In genomic region chr3:142434127-142434785, GRCm38 (mm10) we compare ENCODE assay signal across 11 mouse cellular contexts. TPM values are rescaled to one million over a fixed set of nuclear protein-coding genes. Genes with fewer than 3 reads are reported as not detected.
A peak's percentile ranks its signal among the peaks of the same experiment; 100 is the strongest.
DNase-seq lines count a peak whose midpoint lies in the region; ATAC-seq lines count a peak whose summit lies in the region.
"Had no signal": no experiment of that assay in that cellular context is flagged by ENCODE, and none has a peak within 500 bp of the region (broad histone marks: within the 10 kb centered on the region; RNA-seq: fewer than 3 reads in every experiment).

No protein-coding gene starts in this region.

- peak overlapping the region; percentile 71 for H3K27ac ChIP-seq in hindbrain, embryonic 10.5 days
- H3K27ac ChIP-seq in hindbrain, embryonic 12.5 days, result no peak overlapping the region
- H3K27ac ChIP-seq in midbrain, embryonic 11.5 days (ENCODE audit: low read depth, low read length), result peak overlapping the region; percentile 31
- H3K27ac ChIP-seq: left cerebral cortex, adult 2 months; limb, embryonic 15.5 days had no signal

- H3K4me2 ChIP-seq in hindbrain, embryonic 12.5 days (replicated peaks), result no peak overlapping the region
- H3K4me2 ChIP-seq in midbrain, embryonic 11.5 days, result no peak overlapping the region
- H3K4me2 ChIP-seq: limb, embryonic 15.5 days; lung, embryonic 14.5 days had no signal

- H3K4me1 ChIP-seq in hindbrain, embryonic 10.5 days (replicated peaks), result peaks cover 25% of the 10 kb centered on the region
- H3K4me1 ChIP-seq in hindbrain, embryonic 12.5 days, result 0 out of 2 replicates have a peak, but pooled peaks cover 5% of the 10 kb centered on the region
- H3K4me1 ChIP-seq in midbrain, embryonic 11.5 days (ENCODE audit: control insufficient read depth, insufficient read depth, low read length), result peaks cover 13% of the 10 kb centered on the region
- H3K4me1 ChIP-seq: limb, embryonic 15.5 days had no signal

- no peaks in the 10 kb centered on the region for H3K9me3 ChIP-seq in hindbrain, embryonic 10.5 days
- no peaks in the 10 kb centered on the region for H3K9me3 ChIP-seq in hindbrain, embryonic 12.5 days (replicated peaks)
- H3K9me3 ChIP-seq in midbrain, embryonic 11.5 days (ENCODE audit: control insufficient read depth, low read length), result no peaks in the 10 kb centered on the region
- H3K9me3 ChIP-seq: limb, embryonic 15.5 days had no signal

- H3K27me3 ChIP-seq in hindbrain, embryonic 10.5 days (ENCODE audit: insufficient read depth, poor library complexity, severe bottlenecking), result no peaks in the 10 kb centered on the region
- no peaks in the 10 kb centered on the region for H3K27me3 ChIP-seq in hindbrain, embryonic 12.5 days
- H3K27me3 ChIP-seq in midbrain, embryonic 11.5 days (ENCODE audit: control insufficient read depth, insufficient read depth, low read length), result no peaks in the 10 kb centered on the region

- H3K36me3 ChIP-seq in hindbrain, embryonic 10.5 days, result no peaks in the 10 kb centered on the region
- H3K36me3 ChIP-seq in hindbrain, embryonic 12.5 days, result no peaks in the 10 kb centered on the region
- H3K36me3 ChIP-seq in midbrain, embryonic 11.5 days (ENCODE audit: control insufficient read depth, insufficient read depth, low read length), result no peaks in the 10 kb centered on the region
- H3K36me3 ChIP-seq: limb, embryonic 15.5 days had no signal

- 54% methylated on average over 7 of the region's 7 CpGs for WGBS in hindbrain, embryonic 10.5 days
- 48% methylated on average over 7 of the region's 7 CpGs for WGBS in hindbrain, embryonic 12.5 days
- WGBS in midbrain, embryonic 11.5 days, result 38% methylated on average over 7 of the region's 7 CpGs

- H3K4me3 ChIP-seq in hindbrain, embryonic 10.5 days, result no peak overlapping the region
- H3K4me3 ChIP-seq in hindbrain, embryonic 12.5 days, result no peak overlapping the region
- no peak overlapping the region for H3K4me3 ChIP-seq in midbrain, embryonic 11.5 days (ENCODE audit: low read depth, low read length)
- H3K4me3 ChIP-seq: left cerebral cortex, adult 2 months; limb, embryonic 15.5 days had no signal

- no peak for ATAC-seq in hindbrain, embryonic 12.5 days (ENCODE audit: low FRiP score)
- ATAC-seq in midbrain, embryonic 11.5 days (ENCODE audit: low FRiP score), result peak; percentile 95
- ATAC-seq in activated CD4-positive, CD25-positive, alpha-beta regulatory T cell, adult 4 months, result no peak

- no peak overlapping the region for H3K9ac ChIP-seq in hindbrain, embryonic 12.5 days
- no peak overlapping the region for H3K9ac ChIP-seq in midbrain, embryonic 11.5 days (ENCODE audit: low read length)
- H3K9ac ChIP-seq: limb, embryonic 15.5 days; lung, embryonic 14.5 days had no signal

- peak; percentile 39 for DNase-seq in hindbrain, embryonic 10.5 days (ENCODE audit: low spot score)
- DNase-seq in NIH3T3 (ENCODE audit: low read depth) (peak; percentile 33), adipocyte (ENCODE audit: low spot score) (peak; percentile 40)
- DNase-seq in midbrain, embryonic 11.5 days (ENCODE audit: low spot score, missing footprints), result peak; percentile 90
- no peak for DNase-seq in testis, postnatal 10 days (ENCODE audit: low spot score)
- DNase-seq: cerebellum, adult 18-20 months; lung, embryonic 14.5 days had no signal

RNA-seq across cellular contexts. Expression of gene Pdlim5, which starts 38.8 kb away (rescaled TPM):
- 14.6 and 19.3 TPM in 2 replicates for polyA plus RNA-seq in hindbrain, embryonic 10.5 days (2016; fragmentation: Nextera tagmentation; extraction: Ambion mirVana)
- polyA plus RNA-seq in hindbrain, embryonic 12.5 days (2016; fragmentation: Nextera tagmentation; extraction: Ambion mirVana), result 20.2 and 21.9 TPM in 2 replicates
- 17.5 and 20.3 TPM in 2 replicates for polyA plus RNA-seq in midbrain, embryonic 11.5 days (2014; fragmentation: Nextera tagmentation; extraction: Ambion mirVana)
- polyA plus RNA-seq in activated CD4-positive, CD25-positive, alpha-beta regulatory T cell, adult 4 months (2017; shearing (Covaris generic)), result 10 to 100 TPM; 21.1 to 26.6 TPM

RNA-seq across cellular contexts. Expression of gene Gbp5, which starts 59.5 kb away (rescaled TPM):
- polyA plus RNA-seq in hindbrain, embryonic 10.5 days (2016; fragmentation: Nextera tagmentation; extraction: Ambion mirVana), result 0.07 TPM in 1 of 2 replicates, not detected in the other
- 0.05 TPM in 1 of 2 replicates, not detected in the other for polyA plus RNA-seq in hindbrain, embryonic 12.5 days (2016; fragmentation: Nextera tagmentation; extraction: Ambion mirVana)
- polyA plus RNA-seq in midbrain, embryonic 11.5 days (2014; fragmentation: Nextera tagmentation; extraction: Ambion mirVana), result not detected in 2 replicates
- 10 to 100 TPM; 10.1 to 14.4 TPM for polyA plus RNA-seq in activated CD4-positive, CD25-positive, alpha-beta regulatory T cell, adult 4 months (2017; shearing (Covaris generic))
- polyA plus RNA-seq: limb, embryonic 15.5 days had no signal

Comparison
In these comparisons a context has a peak if more than half of its experiments do, and no peak if none do; other contexts are left out.
1. RNA of gene Gbp5, which starts 59.5 kb away (polyA plus RNA-seq): 10.1 to 14.4 TPM in activated CD4-positive, CD25-positive, alpha-beta regulatory T cell, adult 4 months; 0.07 TPM in hindbrain, embryonic 10.5 days, 0.05 TPM in hindbrain, embryonic 12.5 days and not detected in midbrain, embryonic 11.5 days; every median in the first group is over 10 times any median in the second.